Mouse (Mus musculus): ENCODE data around the gene Ppt2. TPM values are rescaled to one million over a fixed set of nuclear protein-coding genes. Genes with fewer than 3 reads are reported as not detected.

The Ppt2 gene
- polyA plus RNA-seq, 1 experiment, result 32.7 TPM

DNA sequence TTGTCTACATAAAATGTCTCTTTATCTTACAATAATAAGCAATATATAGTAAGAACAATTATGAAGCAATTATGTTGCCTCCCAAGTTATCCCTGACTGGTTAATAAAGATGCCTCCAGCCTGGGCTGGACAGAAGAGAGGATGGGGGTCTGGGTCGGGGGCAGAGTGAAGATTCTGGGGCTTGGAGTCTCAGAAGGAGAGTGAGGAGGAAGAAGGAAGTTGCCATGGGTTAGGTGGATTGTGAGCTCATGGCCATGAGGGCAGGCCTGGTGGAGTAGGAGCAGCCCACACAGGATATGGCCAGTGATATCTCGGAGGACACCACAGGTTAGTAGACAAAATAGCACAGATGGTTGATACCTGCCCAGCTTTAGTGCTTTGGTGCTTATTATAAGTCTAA lies 29.8 kb upstream of the Ppt2 start:
- H3K4me1 ChIP-seq (ENCODE audit: control insufficient read depth, insufficient read depth, low read length), result no peaks in the 10 kb centered on the region
- no peak overlapping the region for H3K27ac ChIP-seq (ENCODE audit: insufficient read depth, low read length)
- no peak for TF ChIP-seq CTCF (IDR thresholded peaks at IDR 0.05; ENCODE audit: extremely low read depth, insufficient read depth, low read length)
- no peak for TF ChIP-seq POLR2A (IDR thresholded peaks at IDR 0.05; ENCODE audit: extremely low read depth, insufficient read depth, low read length)
- H3K4me3 ChIP-seq (ENCODE audit: insufficient read depth, low read length), result no peak overlapping the region

DNA sequence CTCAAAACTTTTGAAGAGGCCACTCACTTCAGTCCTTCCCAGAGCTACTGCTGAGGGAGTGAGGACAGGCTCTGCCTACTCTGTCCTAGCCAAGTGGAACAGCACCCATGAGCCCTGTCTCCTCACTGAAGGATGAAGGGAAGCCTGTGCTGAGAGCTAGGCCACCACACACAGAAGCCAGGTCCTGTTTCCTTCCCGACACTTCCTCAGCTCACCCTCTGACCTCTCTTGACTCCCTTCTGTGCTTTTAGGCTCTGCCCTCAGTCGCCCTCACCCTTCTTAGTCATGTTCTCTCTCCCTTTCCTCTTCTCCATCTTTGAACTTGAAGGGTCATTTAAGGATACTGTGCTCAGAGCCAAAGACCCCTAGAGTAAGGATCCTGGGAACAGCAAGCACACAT lies 29.0 kb upstream of the Ppt2 start:
- TF ChIP-seq POLR2A (IDR thresholded peaks at IDR 0.05; ENCODE audit: extremely low read depth, insufficient read depth, low read length), result no peak
- TF ChIP-seq CTCF (IDR thresholded peaks at IDR 0.05; ENCODE audit: extremely low read depth, insufficient read depth, low read length), result no peak
- H3K4me3 ChIP-seq (ENCODE audit: insufficient read depth, low read length), result no peak overlapping the region
- H3K4me1 ChIP-seq (ENCODE audit: control insufficient read depth, insufficient read depth, low read length), result no peaks in the 10 kb centered on the region
- H3K27ac ChIP-seq (ENCODE audit: insufficient read depth, low read length), result no peak overlapping the region

GRCm38 (mm10) chr17:34656666-34657065 lies 28.4 kb upstream of the Ppt2 start:
- H3K27ac ChIP-seq (ENCODE audit: insufficient read depth, low read length), result no peak overlapping the region
- H3K4me1 ChIP-seq (ENCODE audit: control insufficient read depth, insufficient read depth, low read length), result no peaks in the 10 kb centered on the region
- TF ChIP-seq POLR2A (IDR thresholded peaks at IDR 0.05; ENCODE audit: extremely low read depth, insufficient read depth, low read length), result no peak
- no peak for TF ChIP-seq CTCF (IDR thresholded peaks at IDR 0.05; ENCODE audit: extremely low read depth, insufficient read depth, low read length)

GRCm38 (mm10) chr17:34655581-34655991 lies 27.3 kb upstream of the Ppt2 start:
- TF ChIP-seq CTCF (IDR thresholded peaks at IDR 0.05; ENCODE audit: extremely low read depth, insufficient read depth, low read length) (0 out of 2 replicates have a peak, but pooled peaks have one; percentile 10), POLR2A (IDR thresholded peaks at IDR 0.05; ENCODE audit: extremely low read depth, insufficient read depth, low read length) (no peak)
- Histone ChIP-seq H3K4me1 (ENCODE audit: control insufficient read depth, insufficient read depth, low read length) (no peaks in the 10 kb centered on the region), H3K27ac (ENCODE audit: insufficient read depth, low read length) (no peak overlapping the region), H3K4me3 (ENCODE audit: insufficient read depth, low read length) (no peak overlapping the region)

More at GRCm38 (mm10) chr17:34656666-34657065, 28.4 kb upstream of the Ppt2 start:
- no peak overlapping the region for H3K4me3 ChIP-seq (ENCODE audit: insufficient read depth, low read length)

- Histone ChIP-seq H3K27ac (ENCODE audit: insufficient read depth, low read length) (no peak overlapping the region), H3K4me1 (ENCODE audit: control insufficient read depth, insufficient read depth, low read length) (no peaks in the 10 kb centered on the region), H3K4me3 (ENCODE audit: insufficient read depth, low read length) (no peak overlapping the region)
- TF ChIP-seq POLR2A (IDR thresholded peaks at IDR 0.05; ENCODE audit: extremely low read depth, insufficient read depth, low read length) (no peak), CTCF (IDR thresholded peaks at IDR 0.05; ENCODE audit: extremely low read depth, insufficient read depth, low read length) (no peak)
These were observed 26.9 kb upstream of the Ppt2 start for GRCm38 (mm10) chr17:34655160-34655559.

DNA sequence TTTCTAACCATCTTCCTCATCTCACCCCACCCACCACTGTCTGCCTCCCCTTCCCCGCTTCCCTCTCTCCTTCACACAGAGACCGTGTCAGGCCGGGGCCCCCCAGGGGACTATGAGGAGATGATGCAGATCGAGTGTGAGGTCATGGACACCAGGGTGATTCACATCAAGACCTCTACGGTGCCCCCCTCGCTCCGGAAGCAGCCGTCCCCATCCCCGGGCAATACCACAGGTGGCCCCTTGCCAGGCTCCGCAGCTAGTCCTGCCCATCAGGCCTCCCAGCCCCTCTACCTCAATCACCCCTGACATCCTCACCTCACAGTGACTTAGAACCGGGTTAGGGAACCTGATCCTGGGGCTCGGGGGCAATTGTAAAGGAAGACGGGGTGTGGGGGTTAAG lies 26.1 kb upstream of the Ppt2 start:
- Histone ChIP-seq H3K4me3 (ENCODE audit: insufficient read depth, low read length) (no peak overlapping the region), H3K4me1 (ENCODE audit: control insufficient read depth, insufficient read depth, low read length) (no peaks in the 10 kb centered on the region), H3K27ac (ENCODE audit: insufficient read depth, low read length) (no peak overlapping the region)
- TF ChIP-seq POLR2A (IDR thresholded peaks at IDR 0.05; ENCODE audit: extremely low read depth, insufficient read depth, low read length) (no peak), CTCF (IDR thresholded peaks at IDR 0.05; ENCODE audit: extremely low read depth, insufficient read depth, low read length) (no peak)

GRCm38 (mm10) chr17:34653746-34654285 lies 25.5 kb upstream of the Ppt2 start:
- H3K27ac ChIP-seq (ENCODE audit: insufficient read depth, low read length), result no peak overlapping the region
- TF ChIP-seq POLR2A (IDR thresholded peaks at IDR 0.05; ENCODE audit: extremely low read depth, insufficient read depth, low read length) (no peak), CTCF (IDR thresholded peaks at IDR 0.05; ENCODE audit: extremely low read depth, insufficient read depth, low read length) (peak; percentile 65)
- no peak overlapping the region for H3K4me3 ChIP-seq (ENCODE audit: insufficient read depth, low read length)
- no peaks in the 10 kb centered on the region for H3K4me1 ChIP-seq (ENCODE audit: control insufficient read depth, insufficient read depth, low read length)

DNA sequence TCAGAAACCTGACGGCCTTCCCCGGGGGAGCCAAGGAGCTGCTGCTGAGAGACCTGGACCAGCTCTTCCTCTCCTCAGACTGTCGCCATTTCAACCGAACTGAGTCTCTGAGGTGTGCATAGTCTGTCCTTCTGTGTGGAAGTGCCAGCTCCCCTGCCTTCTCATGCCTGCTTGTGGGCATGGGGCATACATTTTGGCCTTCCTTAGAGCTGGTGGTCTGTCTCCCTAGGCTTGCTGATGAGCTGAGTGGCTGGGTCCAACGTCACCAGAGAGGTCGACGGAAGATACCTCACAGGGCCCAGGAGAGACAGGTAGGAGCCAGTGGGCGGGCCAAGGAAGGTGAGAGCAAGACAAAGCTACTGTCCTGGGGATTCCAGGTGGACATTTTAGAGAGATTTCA lies 24.7 kb upstream of the Ppt2 start:
- TF ChIP-seq CTCF (IDR thresholded peaks at IDR 0.05; ENCODE audit: extremely low read depth, insufficient read depth, low read length) (no peak), POLR2A (IDR thresholded peaks at IDR 0.05; ENCODE audit: extremely low read depth, insufficient read depth, low read length) (no peak)
- Histone ChIP-seq H3K27ac (ENCODE audit: insufficient read depth, low read length) (no peak overlapping the region), H3K4me3 (ENCODE audit: insufficient read depth, low read length) (no peak overlapping the region), H3K4me1 (ENCODE audit: control insufficient read depth, insufficient read depth, low read length) (peaks cover 2% of the 10 kb centered on the region)

GRCm38 (mm10) chr17:34652546-34652945 lies 24.2 kb upstream of the Ppt2 start:
- Histone ChIP-seq H3K4me1 (ENCODE audit: control insufficient read depth, insufficient read depth, low read length) (peaks cover 2% of the 10 kb centered on the region), H3K27ac (ENCODE audit: insufficient read depth, low read length) (no peak overlapping the region), H3K4me3 (ENCODE audit: insufficient read depth, low read length) (no peak overlapping the region)
- no peak for TF ChIP-seq POLR2A (IDR thresholded peaks at IDR 0.05; ENCODE audit: extremely low read depth, insufficient read depth, low read length)
- no peak for TF ChIP-seq CTCF (IDR thresholded peaks at IDR 0.05; ENCODE audit: extremely low read depth, insufficient read depth, low read length)

DNA sequence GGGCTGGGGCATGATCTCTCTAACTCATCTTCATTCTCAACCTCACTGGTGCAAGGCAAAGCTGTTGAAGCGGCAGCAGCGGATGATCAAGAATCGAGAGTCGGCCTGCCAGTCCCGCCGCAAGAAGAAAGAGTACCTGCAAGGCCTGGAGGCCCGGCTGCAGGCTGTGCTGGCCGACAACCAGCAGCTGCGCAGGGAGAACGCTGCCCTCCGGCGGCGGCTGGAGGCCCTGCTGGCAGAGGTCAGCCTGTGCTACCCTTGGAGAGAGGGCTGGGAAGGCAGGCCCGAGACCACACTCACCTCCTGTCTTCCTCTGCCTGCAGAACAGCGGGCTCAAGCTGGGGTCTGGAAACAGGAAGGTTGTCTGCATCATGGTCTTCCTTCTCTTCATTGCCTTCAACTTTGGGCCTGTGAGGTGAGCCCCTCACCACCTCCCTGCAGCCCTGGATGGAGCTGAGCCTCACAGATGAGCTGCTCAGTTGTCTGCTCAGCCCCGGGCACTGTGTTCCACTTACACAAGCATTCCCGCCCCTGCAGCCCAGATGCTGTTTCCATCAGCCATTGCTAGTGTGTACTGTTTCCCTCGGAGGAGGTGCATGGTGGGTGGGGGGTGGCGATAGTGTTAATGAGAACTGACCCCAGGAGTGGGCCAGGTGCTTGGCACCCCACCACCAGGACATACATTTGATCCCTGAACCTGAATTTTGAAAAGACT lies 23.4 kb upstream of the Ppt2 start:
- H3K27ac ChIP-seq (ENCODE audit: insufficient read depth, low read length), result no peak overlapping the region
- TF ChIP-seq CTCF (IDR thresholded peaks at IDR 0.05; ENCODE audit: extremely low read depth, insufficient read depth, low read length), result 0 out of 2 replicates have a peak, but pooled peaks have one; percentile 17
- TF ChIP-seq POLR2A (IDR thresholded peaks at IDR 0.05; ENCODE audit: extremely low read depth, insufficient read depth, low read length), result no peak
- peaks cover 2% of the 10 kb centered on the region for H3K4me1 ChIP-seq (ENCODE audit: control insufficient read depth, insufficient read depth, low read length)
- H3K4me3 ChIP-seq (ENCODE audit: insufficient read depth, low read length), result no peak overlapping the region

All from cortical plate, adult 2 months (tissue).